Mouse (Mus musculus) intestine, embryonic 16.5 days (tissue): ENCODE measurements at regions not wholly inside any gene's neighbourhood (a gene's known extent, or its start where the extent isn't known, plus 50 kb on each side); places are given as distances from the start of the nearest gene placed in this dataset.
"Not testable (repeated sequence)": the region's sequence is repeated elsewhere in the genome, so short reads cannot be mapped to it uniquely, and the experiment has no call there.

Experiments
- ATAC-seq: fragments of 200-750 bp; cut with Nextera tagmentation; 2 replicates; pipeline ENCODE4 v1.8.0; 2017; ENCODE audit warnings: moderate TSS enrichment, moderate library complexity
- H3K27ac ChIP-seq: fragments of 300-500 bp; sonication (generic); 2 replicates; pipeline ENCODE4 v1.5.1; 2014; ENCODE audit warnings: mild to moderate bottlenecking, low read length
- H3K27me3 ChIP-seq: fragments of 300-500 bp; sonication (generic); replicated peaks from 2 replicates; pipeline ENCODE4 v1.6.1; 2014; ENCODE audit warnings: low read length, control low read depth, mixed read lengths; ENCODE audit not compliant: control insufficient read depth, insufficient read depth
- H3K36me3 ChIP-seq: fragments of 300-500 bp; sonication (generic); 2 replicates; pipeline ENCODE4 v1.6.1; 2014; ENCODE audit warnings: low read length, control low read depth; ENCODE audit not compliant: control insufficient read depth, insufficient read depth
- H3K4me1 ChIP-seq: fragments of 300-500 bp; sonication (generic); 2 replicates; pipeline ENCODE4 v1.6.1; 2014; ENCODE audit warnings: low read length, control low read depth, mixed read lengths; ENCODE audit not compliant: control insufficient read depth, insufficient read depth
- H3K4me2 ChIP-seq: fragments of 300-500 bp; sonication (generic); 2 replicates; pipeline ENCODE4 v1.6.1; 2014; ENCODE audit warnings: low read depth, low read length, control low read depth
- H3K4me3 ChIP-seq: fragments of 300-500 bp; sonication (generic); 2 replicates; pipeline ENCODE4 v1.5.1; 2014; ENCODE audit warnings: mild to moderate bottlenecking, low read length
- H3K9ac ChIP-seq: fragments of 300-500 bp; sonication (generic); 2 replicates; pipeline ENCODE4 v1.6.1; 2014; ENCODE audit warnings: low read depth, low read length
- H3K9me3 ChIP-seq: fragments of 300-500 bp; sonication (generic); 2 replicates; pipeline ENCODE4 v1.6.1; 2016; ENCODE audit warnings: low read length, control low read depth; ENCODE audit not compliant: control insufficient read depth
- WGBS: fragments of 180-500 bp; shearing (Covaris S2); extraction: QIAGEN DNeasy Blood & Tissue Kit; methylation state at CpG from one replicate; pipeline ENCODE4 v1.1.7; 2014; 5-methylcytosine and 5-hydroxymethylcytosine counted together

GRCm38 (mm10) chr8:20025521-20025920 lies 122.3 kb downstream of the Gm31371 start:
- H3K4me2 ChIP-seq, H3K9me3 ChIP-seq, H3K4me1 ChIP-seq, H3K27me3 ChIP-seq, H3K4me3 ChIP-seq, H3K27ac ChIP-seq, ATAC-seq, H3K36me3 ChIP-seq, H3K9ac ChIP-seq: not testable (repeated sequence)
- no CpG with 5 or more reads among the region's 2 CpGs for WGBS

DNA sequence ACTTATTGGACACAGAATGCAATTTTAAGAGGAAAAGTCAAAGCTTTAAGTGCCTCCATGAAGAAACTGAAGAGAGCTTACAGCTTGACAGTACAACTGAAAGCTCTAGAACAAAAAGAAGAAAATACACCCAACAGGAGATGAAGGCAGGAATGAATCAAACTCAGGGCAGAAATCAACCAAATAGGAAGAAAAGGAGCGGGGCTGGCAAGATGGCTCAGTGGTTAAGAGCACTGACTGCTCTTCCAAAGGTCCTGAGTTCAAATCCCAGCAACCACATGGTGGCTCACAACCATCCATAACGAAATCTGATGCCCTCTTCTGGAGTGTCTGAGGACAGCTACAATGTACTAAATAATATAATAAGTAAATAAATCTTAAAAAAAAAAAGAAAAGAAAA lies 124.8 kb downstream of the Gm31371 start:
- not testable (repeated sequence) for H3K27me3 ChIP-seq, ATAC-seq, H3K36me3 ChIP-seq, H3K4me2 ChIP-seq, H3K4me1 ChIP-seq, H3K27ac ChIP-seq, H3K9ac ChIP-seq, H3K9me3 ChIP-seq, H3K4me3 ChIP-seq
- 80% methylated on average over 1 of the region's 2 CpGs for WGBS

- H3K9me3 ChIP-seq, H3K4me2 ChIP-seq, H3K9ac ChIP-seq, H3K27me3 ChIP-seq, H3K36me3 ChIP-seq, H3K27ac ChIP-seq, H3K4me3 ChIP-seq, H3K4me1 ChIP-seq, ATAC-seq: not testable (repeated sequence)
- WGBS, result 83% methylated on average over 2 of the region's 2 CpGs
These were observed 126.9 kb downstream of the Gm31371 start for GRCm38 (mm10) chr8:20030131-20030530.

DNA sequence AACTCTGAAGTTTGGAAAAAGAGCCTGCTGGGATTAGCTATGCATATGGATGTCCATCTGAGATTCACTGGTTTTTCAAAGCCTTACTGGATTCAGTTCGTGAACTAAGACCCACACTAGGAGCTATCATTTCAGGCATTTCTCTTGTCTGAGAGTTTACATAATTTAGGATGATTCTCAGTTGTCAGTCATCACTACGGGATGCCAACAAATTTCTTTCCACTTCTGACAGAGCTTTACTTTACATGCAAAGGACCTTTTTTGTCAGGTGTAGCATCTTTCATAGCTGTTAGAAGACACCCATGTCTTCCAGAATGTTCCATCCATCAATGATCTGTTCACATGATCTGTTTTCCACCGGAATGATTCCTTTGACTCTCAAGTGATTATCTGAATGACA lies 154.4 kb downstream of the Gm31371 start:
- 73% methylated on average over 2 of the region's 3 CpGs for WGBS
- H3K9me3 ChIP-seq, H3K4me2 ChIP-seq, H3K36me3 ChIP-seq, H3K4me3 ChIP-seq, H3K9ac ChIP-seq, H3K27me3 ChIP-seq, H3K4me1 ChIP-seq, H3K27ac ChIP-seq, ATAC-seq: not testable (repeated sequence)

DNA sequence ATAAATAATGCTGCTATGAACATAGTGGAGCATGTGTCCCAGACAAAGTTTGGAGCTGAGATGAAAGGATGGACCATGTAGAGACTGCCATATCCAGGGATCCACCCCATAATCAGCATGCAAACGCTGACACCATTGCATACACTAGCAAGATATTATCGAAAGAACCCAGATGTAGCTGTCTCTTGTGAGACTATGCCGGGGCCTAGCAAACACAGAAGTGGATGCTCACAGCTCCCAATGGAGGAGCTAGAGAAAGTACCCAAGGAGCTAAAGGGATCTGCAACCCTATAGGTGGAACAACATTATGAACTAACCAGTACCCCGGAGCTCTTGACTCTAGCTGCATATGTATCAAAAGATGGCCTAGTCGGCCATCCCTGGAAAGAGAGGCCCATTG lies 194.9 kb downstream of the Gm31371 start:
- H3K9me3 ChIP-seq, H3K4me1 ChIP-seq, H3K36me3 ChIP-seq, ATAC-seq, H3K4me3 ChIP-seq, H3K4me2 ChIP-seq, H3K9ac ChIP-seq, H3K27me3 ChIP-seq, H3K27ac ChIP-seq: not testable (repeated sequence)
- WGBS, result 76% methylated on average over 4 of the region's 5 CpGs

GRCm38 (mm10) chr8:20100241-20100640 lies 197.0 kb downstream of the Gm31371 start:
- not testable (repeated sequence) for H3K4me2 ChIP-seq, H3K9ac ChIP-seq, H3K9me3 ChIP-seq, H3K4me3 ChIP-seq, H3K27ac ChIP-seq, H3K27me3 ChIP-seq, H3K36me3 ChIP-seq, H3K4me1 ChIP-seq, ATAC-seq
- no CpG with 5 or more reads among the region's 1 CpGs for WGBS

GRCm38 (mm10) chr8:20102374-20102773 lies 199.2 kb downstream of the Gm31371 start:
- not testable (repeated sequence) for H3K4me3 ChIP-seq, ATAC-seq, H3K4me2 ChIP-seq, H3K27me3 ChIP-seq, H3K4me1 ChIP-seq, H3K36me3 ChIP-seq, H3K9me3 ChIP-seq, H3K27ac ChIP-seq, H3K9ac ChIP-seq
- WGBS, result no CpG with 5 or more reads among the region's 2 CpGs

GRCm38 (mm10) chr8:20107154-20107553 lies 204.0 kb downstream of the Gm31371 start:
- H3K4me3 ChIP-seq, H3K9me3 ChIP-seq, H3K4me1 ChIP-seq, H3K9ac ChIP-seq, H3K36me3 ChIP-seq, H3K4me2 ChIP-seq, H3K27me3 ChIP-seq, H3K27ac ChIP-seq, ATAC-seq: not testable (repeated sequence)
- WGBS, result 83% methylated on average over 1 of the region's 2 CpGs

GRCm38 (mm10) chr8:20116785-20117184 lies 213.6 kb downstream of the Gm31371 start:
- H3K36me3 ChIP-seq, H3K9ac ChIP-seq, H3K4me1 ChIP-seq, H3K9me3 ChIP-seq, H3K27ac ChIP-seq, H3K4me3 ChIP-seq, H3K4me2 ChIP-seq, H3K27me3 ChIP-seq, ATAC-seq: not testable (repeated sequence)
- WGBS, result 70% methylated on average over 2 of the region's 2 CpGs

- not testable (repeated sequence) for H3K4me1 ChIP-seq, H3K27ac ChIP-seq, H3K4me2 ChIP-seq, H3K27me3 ChIP-seq, H3K36me3 ChIP-seq, H3K9ac ChIP-seq, H3K9me3 ChIP-seq, H3K4me3 ChIP-seq, ATAC-seq
- WGBS, result 83% methylated on average over 4 of the region's 4 CpGs
These were observed 216.4 kb downstream of the Gm31371 start for GRCm38 (mm10) chr8:20119581-20119980.
